Mouse (Mus musculus): ENCODE results near the gene Trim30d. TPM values are rescaled to one million over a fixed set of nuclear protein-coding genes. Genes with fewer than 3 reads are reported as not detected.

The Trim30d gene
- polyA plus RNA-seq, 1 experiment from 2014 or later = 0.37 TPM

Other genes starting within 250 kb of the Trim30d start
- 0.07 TPM in 1 of 2 replicates, not detected in the other for gene Trim5, start 219.8 kb downstream of the Trim30d start, polyA plus RNA-seq (2014; fragmentation: Nextera tagmentation; extraction: Ambion mirVana)
- gene Trim12a, start 192.4 kb downstream of the Trim30d start, polyA plus RNA-seq (2014; fragmentation: Nextera tagmentation; extraction: Ambion mirVana) = 1.4 and 1.7 TPM in 2 replicates
- not detected in 2 replicates for gene Trim34b, start 178.4 kb downstream of the Trim30d start, polyA plus RNA-seq (2014; fragmentation: Nextera tagmentation; extraction: Ambion mirVana)
- gene Trim12c, start 154.5 kb downstream of the Trim30d start, polyA plus RNA-seq (2014; fragmentation: Nextera tagmentation; extraction: Ambion mirVana) = 0.48 and 0.95 TPM in 2 replicates
- not detected in 2 replicates for gene Trim30b, start 138.0 kb downstream of the Trim30d start, polyA plus RNA-seq (2014; fragmentation: Nextera tagmentation; extraction: Ambion mirVana)
- gene Trim30c, start 107.0 kb downstream of the Trim30d start, polyA plus RNA-seq (2014; fragmentation: Nextera tagmentation; extraction: Ambion mirVana) = not detected in 2 replicates
- gene Trim30a, start 42.7 kb downstream of the Trim30d start, polyA plus RNA-seq (2014; fragmentation: Nextera tagmentation; extraction: Ambion mirVana) = 0.51 and 0.63 TPM in 2 replicates
- not detected in 2 replicates for gene Olfr651, start 42.3 kb upstream of the Trim30d start, polyA plus RNA-seq (2014; fragmentation: Nextera tagmentation; extraction: Ambion mirVana)
- not detected in 2 replicates for gene Olfr652, start 53.1 kb upstream of the Trim30d start, polyA plus RNA-seq (2014; fragmentation: Nextera tagmentation; extraction: Ambion mirVana)
- not detected in 2 replicates for gene Olfr653, start 69.5 kb upstream of the Trim30d start, polyA plus RNA-seq (2014; fragmentation: Nextera tagmentation; extraction: Ambion mirVana)
- not detected in 2 replicates for gene Olfr654, start 79.2 kb upstream of the Trim30d start, polyA plus RNA-seq (2014; fragmentation: Nextera tagmentation; extraction: Ambion mirVana)
- not detected in 2 replicates for gene Olfr655, start 93.9 kb upstream of the Trim30d start, polyA plus RNA-seq (2014; fragmentation: Nextera tagmentation; extraction: Ambion mirVana)
- not detected in 2 replicates for gene Olfr656, start 106.1 kb upstream of the Trim30d start, polyA plus RNA-seq (2014; fragmentation: Nextera tagmentation; extraction: Ambion mirVana)
- gene Olfr657, start 116.9 kb upstream of the Trim30d start, polyA plus RNA-seq (2014; fragmentation: Nextera tagmentation; extraction: Ambion mirVana) = not detected in 2 replicates
- 0.08 and 0.21 TPM in 2 replicates for gene Olfr658, start 139.5 kb upstream of the Trim30d start, polyA plus RNA-seq (2014; fragmentation: Nextera tagmentation; extraction: Ambion mirVana)
- not detected in 2 replicates for gene Olfr659, start 158.9 kb upstream of the Trim30d start, polyA plus RNA-seq (2014; fragmentation: Nextera tagmentation; extraction: Ambion mirVana)
- not detected in 2 replicates for gene Olfr661, start 178.7 kb upstream of the Trim30d start, polyA plus RNA-seq (2014; fragmentation: Nextera tagmentation; extraction: Ambion mirVana)